8 mouse cellular contexts compared by ENCODE assay signal in genomic region chr11:18750911-18751841, GRCm38 (mm10).
DNase-seq lines count a peak whose midpoint lies in the region; ATAC-seq and TF ChIP-seq lines count a peak whose summit lies in the region.

No protein-coding gene starts in this region.

- 37% methylated on average over 20 of the region's 20 CpGs for WGBS in liver, embryonic 11.5 days
- WGBS in liver, postnatal 0 days (ENCODE audit: insufficient replicate concordance), result 44% methylated on average over 20 of the region's 20 CpGs
- 40% methylated on average over 20 of the region's 20 CpGs for WGBS in liver, embryonic 15.5 days (ENCODE audit: insufficient replicate concordance)
- 10% methylated on average over 20 of the region's 20 CpGs for WGBS in stomach, embryonic 15.5 days

- H3K4me1 ChIP-seq in liver, embryonic 11.5 days (replicated peaks; ENCODE audit: control insufficient read depth, insufficient read depth, low read length), result peaks cover 46% of the 10 kb centered on the region
- H3K4me1 ChIP-seq in liver, postnatal 0 days (ENCODE audit: insufficient read depth), result 0 out of 2 replicates have a peak, but pooled peaks cover under 1% of the 10 kb centered on the region
- H3K4me1 ChIP-seq in liver, embryonic 15.5 days (replicated peaks), result peaks cover 29% of the 10 kb centered on the region
- H3K4me1 ChIP-seq in stomach, embryonic 15.5 days, result peaks cover 28% of the 10 kb centered on the region; the same call in 1 of the 2 replicates

- H3K36me3 ChIP-seq in liver, embryonic 11.5 days (ENCODE audit: control insufficient read depth, insufficient read depth, low read length), result no peaks in the 10 kb centered on the region
- H3K36me3 ChIP-seq in liver, postnatal 0 days (replicated peaks; ENCODE audit: insufficient read depth, low read length), result no peaks in the 10 kb centered on the region
- H3K36me3 ChIP-seq in liver, embryonic 15.5 days (replicated peaks), result no peaks in the 10 kb centered on the region
- H3K36me3 ChIP-seq in stomach, embryonic 15.5 days, result no peaks in the 10 kb centered on the region

- no peak for TF ChIP-seq CTCF in liver, postnatal 0 days (IDR thresholded peaks at IDR 0.05; ENCODE audit: low read depth)

- peak overlapping the region; percentile 10; the same call in 1 of the 2 replicates for H3K27ac ChIP-seq in liver, embryonic 11.5 days (ENCODE audit: low read depth, low read length)
- H3K27ac ChIP-seq in liver, postnatal 0 days (ENCODE audit: low read depth), result no peak overlapping the region
- no peak overlapping the region for H3K27ac ChIP-seq in liver, embryonic 15.5 days (replicated peaks)
- H3K27ac ChIP-seq in stomach, embryonic 15.5 days, result peak overlapping the region; percentile 90

- H3K4me3 ChIP-seq in liver, embryonic 11.5 days (ENCODE audit: low read depth, low read length), result 0 out of 2 replicates have a peak overlapping the region, but pooled peaks have one; percentile 5
- H3K4me3 ChIP-seq in liver, postnatal 0 days (ENCODE audit: low read depth, low read length), result no peak overlapping the region
- no peak overlapping the region for H3K4me3 ChIP-seq in liver, embryonic 15.5 days (replicated peaks)
- H3K4me3 ChIP-seq in stomach, embryonic 15.5 days (replicated peaks), result peak overlapping the region; percentile 12; the same call in 1 of the 2 replicates

- H3K4me2 ChIP-seq in liver, embryonic 11.5 days, result peak overlapping the region; percentile 37
- no peak overlapping the region; the same call in 1 of the 2 replicates for H3K4me2 ChIP-seq in liver, postnatal 0 days (ENCODE audit: low read depth, low read length)
- peak overlapping the region; percentile 29; the same call in 1 of the 2 replicates for H3K4me2 ChIP-seq in liver, embryonic 15.5 days
- peak overlapping the region; percentile 46 for H3K4me2 ChIP-seq in stomach, embryonic 15.5 days

- H3K9me3 ChIP-seq in liver, embryonic 11.5 days (ENCODE audit: control insufficient read depth, low read length), result no peaks in the 10 kb centered on the region
- H3K9me3 ChIP-seq in liver, postnatal 0 days (ENCODE audit: low read length), result no peaks in the 10 kb centered on the region
- no peaks in the 10 kb centered on the region for H3K9me3 ChIP-seq in liver, embryonic 15.5 days (replicated peaks)
- no peaks in the 10 kb centered on the region for H3K9me3 ChIP-seq in stomach, embryonic 15.5 days

- DNase-seq in liver, embryonic 11.5 days (ENCODE audit: low spot score), result no peak
- DNase-seq in liver, postnatal 0 days, result no peak
- peak; percentile 51 for DNase-seq in fibroblast of lung, adult 2 months (ENCODE audit: low read depth)
- no peak for DNase-seq in natural killer cell, adult 2 months (ENCODE audit: low spot score in 2 of 2)
- DNase-seq in gastrocnemius, postnatal 25 days, result no peak
- no peak for DNase-seq in right cerebral cortex, postnatal 14 days

- H3K9ac ChIP-seq in liver, embryonic 11.5 days (ENCODE audit: low read depth, low read length), result no peak overlapping the region
- H3K9ac ChIP-seq in liver, postnatal 0 days (replicated peaks), result no peak overlapping the region
- no peak overlapping the region for H3K9ac ChIP-seq in liver, embryonic 15.5 days
- no peak overlapping the region for H3K9ac ChIP-seq in stomach, embryonic 15.5 days

- ATAC-seq in liver, embryonic 11.5 days (replicated peaks; ENCODE audit: low FRiP score), result no peak
- ATAC-seq in liver, postnatal 0 days, result no peak
- no peak for ATAC-seq in liver, embryonic 15.5 days (ENCODE audit: insufficient read depth)
- ATAC-seq in stomach, embryonic 15.5 days (ENCODE audit: insufficient read depth, low FRiP score, low read depth), result peak; percentile 47; the same call in 1 of the 2 replicates

- H3K27me3 ChIP-seq in liver, embryonic 11.5 days (replicated peaks; ENCODE audit: control insufficient read depth, insufficient read depth, low read length), result no peaks in the 10 kb centered on the region
- H3K27me3 ChIP-seq in liver, postnatal 0 days (ENCODE audit: insufficient read depth, low read length), result no peaks in the 10 kb centered on the region
- no peaks in the 10 kb centered on the region for H3K27me3 ChIP-seq in liver, embryonic 15.5 days
- no peaks in the 10 kb centered on the region for H3K27me3 ChIP-seq in stomach, embryonic 15.5 days (replicated peaks)

- no peak for TF ChIP-seq EP300 in liver, postnatal 0 days (IDR thresholded peaks at IDR 0.05; ENCODE audit: low read depth)

Comparison
In these comparisons a context has a peak if more than half of its experiments do, and no peak if none do; other contexts are left out.
1. H3K27ac ChIP-seq: peak in liver, embryonic 11.5 days (single experiment) and stomach, embryonic 15.5 days (single experiment); none in liver, postnatal 0 days (single experiment) and liver, embryonic 15.5 days (single experiment).
2. H3K4me3 ChIP-seq: peak in liver, embryonic 11.5 days (single experiment) and stomach, embryonic 15.5 days (single experiment); none in liver, postnatal 0 days (single experiment) and liver, embryonic 15.5 days (single experiment).